Mouse (Mus musculus): ENCODE measurements around the gene Pdxdc1.

Gene Pdxdc1

DNA sequence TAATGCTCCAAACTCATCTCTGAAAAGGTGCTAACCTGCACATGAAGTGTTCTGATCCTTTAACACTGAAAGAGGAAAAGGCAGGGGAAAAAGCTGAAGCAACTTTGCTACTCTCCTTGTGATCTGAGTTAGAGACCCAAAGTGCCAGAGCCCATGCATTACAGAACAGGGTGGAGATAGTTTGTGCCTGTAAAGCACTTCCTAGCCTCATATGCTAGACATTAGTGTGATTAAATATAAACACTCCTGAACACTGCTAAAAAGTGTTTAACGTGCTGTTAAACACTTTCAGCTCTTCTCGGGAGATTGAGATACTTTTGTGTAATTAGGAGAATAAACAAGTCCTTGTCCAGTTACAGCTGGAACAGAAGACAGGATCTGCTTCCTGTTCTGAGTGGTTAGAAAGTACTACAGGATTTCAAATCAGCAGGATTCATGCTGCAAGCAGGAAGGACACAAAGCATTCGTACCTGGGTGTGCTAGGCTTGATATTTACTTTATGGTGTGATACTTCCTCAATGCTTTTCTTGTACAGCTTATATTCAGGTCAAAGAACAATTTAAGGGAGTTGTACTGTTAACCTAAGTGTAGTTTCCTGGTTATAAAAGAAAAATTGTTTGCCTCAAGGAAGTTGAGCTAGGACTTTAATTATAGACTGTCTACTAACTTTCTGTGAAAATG is 19.7 kb downstream of the Pdxdc1 start:
- no peak for DNase-seq

DNA sequence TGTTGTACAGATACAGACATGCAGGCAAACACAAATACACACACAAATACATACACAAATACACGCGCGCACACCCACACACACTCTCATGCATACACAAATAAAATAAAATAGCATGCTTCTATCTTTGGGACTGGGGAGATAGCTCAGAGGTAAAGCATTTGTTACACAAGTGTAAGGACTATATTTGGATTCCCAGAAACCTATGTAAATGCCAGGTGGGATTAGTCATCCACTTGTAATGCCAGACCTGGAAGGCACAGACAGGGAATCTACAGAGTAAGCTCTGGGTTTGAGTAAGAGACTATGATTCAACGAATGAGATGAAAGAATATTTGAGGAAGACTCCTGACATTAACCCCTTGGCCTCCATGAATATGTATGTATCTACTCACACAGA is 27.4 kb downstream of the Pdxdc1 start:
- no peak for DNase-seq

DNA sequence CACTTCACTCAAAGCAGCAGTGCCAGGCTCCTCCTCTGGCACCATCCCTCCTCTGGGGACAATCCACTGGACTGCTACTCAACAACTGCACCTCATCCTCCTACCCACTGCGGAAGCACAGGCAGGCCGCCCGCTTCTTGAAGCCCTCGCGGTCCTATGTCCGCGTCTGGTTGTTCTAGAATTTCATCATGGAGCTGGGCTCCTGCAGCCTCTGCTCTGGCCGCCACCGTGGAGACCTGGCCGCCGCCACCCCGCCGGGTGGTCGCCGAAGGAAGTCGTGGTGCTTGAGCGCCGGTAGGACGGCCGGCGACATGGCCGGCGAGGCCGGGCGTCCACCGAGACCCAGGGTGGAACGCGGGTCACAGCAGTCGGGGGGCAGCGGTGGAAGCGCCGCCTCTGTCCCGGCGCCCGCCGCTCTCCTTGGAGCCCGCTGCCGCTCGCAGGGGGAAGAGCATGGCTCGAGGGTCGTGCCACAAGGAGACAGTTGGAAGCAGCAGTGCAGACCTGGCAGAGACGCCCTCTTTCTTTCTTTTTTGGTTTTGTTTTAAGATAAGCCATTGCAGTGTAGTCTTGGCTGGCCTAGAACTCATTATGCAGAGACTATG is 34.9 kb downstream of the Pdxdc1 start:
- DNase-seq, result peak; percentile 28

GRCm38 (mm10) chr16:13867406-13867805 is 35.5 kb downstream of the Pdxdc1 start:
- DNase-seq, result peak; percentile 71

DNA sequence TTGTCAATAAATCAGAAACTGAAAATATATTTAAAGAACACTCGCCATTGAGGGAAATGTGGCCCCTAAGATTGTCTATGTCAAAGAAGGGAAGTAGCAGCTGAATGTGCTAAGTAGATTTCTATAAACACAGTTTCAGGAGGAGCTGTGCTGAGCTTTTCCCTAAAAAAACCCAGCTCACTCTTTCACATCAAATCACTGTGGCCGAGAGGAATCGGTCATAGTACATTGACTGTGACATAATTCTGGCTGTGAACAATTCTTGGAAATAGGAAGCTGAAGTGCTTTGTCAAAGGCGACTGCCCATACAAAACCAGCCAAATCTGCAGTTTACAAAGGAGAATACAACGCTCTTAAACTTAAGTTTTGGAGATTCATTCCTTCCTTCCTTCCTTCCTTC is 36.3 kb downstream of the Pdxdc1 start:
- no peak for DNase-seq

- DNase-seq, result no peak
These were observed 36.9 kb downstream of the Pdxdc1 start for GRCm38 (mm10) chr16:13866076-13866475.

GRCm38 (mm10) chr16:13853886-13854285 is 49.0 kb downstream of the Pdxdc1 start:
- DNase-seq, result no peak

GRCm38 (mm10) chr16:13851446-13851845 is 51.5 kb downstream of the Pdxdc1 start:
- DNase-seq, result no peak

DNA sequence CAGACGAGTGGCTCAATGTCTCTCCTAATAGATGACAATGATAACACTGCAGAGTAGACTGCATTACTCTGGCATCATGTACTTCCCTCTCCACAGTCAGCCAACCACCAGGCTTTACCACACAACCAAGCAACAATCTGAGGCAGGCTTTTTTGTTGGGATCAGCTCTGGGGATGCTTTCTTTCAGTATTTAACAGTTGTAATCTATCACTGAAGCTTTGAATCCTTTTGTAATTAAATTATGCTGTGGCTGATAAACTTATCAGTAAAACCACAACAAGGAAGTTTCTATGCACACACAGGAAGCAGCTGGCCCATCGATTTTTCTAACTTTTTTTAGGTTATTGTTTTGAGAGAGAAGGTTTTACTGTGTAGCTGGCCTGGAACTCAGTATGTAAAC is 54.6 kb downstream of the Pdxdc1 start:
- DNase-seq, result no peak

- no peak for DNase-seq
These were observed 56.3 kb downstream of the Pdxdc1 start for GRCm38 (mm10) chr16:13846675-13847074.

DNA sequence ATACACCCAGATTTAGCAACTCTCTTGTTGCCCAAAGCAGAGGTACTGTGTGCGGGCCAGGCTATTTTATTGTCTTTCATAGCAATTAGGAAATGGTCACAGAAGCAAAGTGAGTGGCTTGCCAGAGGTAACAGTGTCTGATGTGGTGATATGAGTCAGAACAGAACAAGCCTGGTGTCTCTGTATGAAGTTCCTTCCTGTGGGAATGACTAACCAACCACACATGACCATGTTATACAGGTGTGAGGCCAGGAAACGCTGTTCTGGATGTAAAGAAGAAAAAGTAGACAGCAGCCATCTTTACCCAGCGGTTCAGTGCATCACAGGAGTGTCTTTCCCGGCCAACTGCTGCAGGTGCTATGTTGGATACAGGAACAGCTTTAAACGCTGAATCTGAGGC is 57.9 kb downstream of the Pdxdc1 start:
- no peak for DNase-seq

GRCm38 (mm10) chr16:13840956-13841355 is 62.0 kb downstream of the Pdxdc1 start:
- no peak for DNase-seq

- DNase-seq, result no peak
These were observed 62.9 kb downstream of the Pdxdc1 start for GRCm38 (mm10) chr16:13840056-13840455.

DNA sequence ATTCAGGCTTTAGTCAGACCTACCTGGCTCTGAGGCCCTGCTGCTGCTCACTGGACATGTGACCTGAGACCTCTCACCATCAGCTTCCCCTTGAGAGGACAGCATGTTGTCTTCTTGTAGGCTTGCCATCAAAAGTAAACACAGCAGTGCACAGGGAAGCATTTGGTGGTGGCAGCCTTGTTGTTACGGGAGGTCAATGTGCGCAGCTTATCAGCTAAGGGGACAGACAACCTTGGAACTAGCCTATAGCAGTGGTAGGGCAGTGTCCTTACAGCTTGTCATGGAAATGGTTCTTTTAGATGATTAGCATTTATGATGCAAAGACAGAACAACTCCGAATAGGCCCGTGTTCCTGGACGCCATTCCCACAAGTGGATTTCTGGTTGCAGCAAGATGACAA is 68.5 kb downstream of the Pdxdc1 start:
- no peak for DNase-seq

DNA sequence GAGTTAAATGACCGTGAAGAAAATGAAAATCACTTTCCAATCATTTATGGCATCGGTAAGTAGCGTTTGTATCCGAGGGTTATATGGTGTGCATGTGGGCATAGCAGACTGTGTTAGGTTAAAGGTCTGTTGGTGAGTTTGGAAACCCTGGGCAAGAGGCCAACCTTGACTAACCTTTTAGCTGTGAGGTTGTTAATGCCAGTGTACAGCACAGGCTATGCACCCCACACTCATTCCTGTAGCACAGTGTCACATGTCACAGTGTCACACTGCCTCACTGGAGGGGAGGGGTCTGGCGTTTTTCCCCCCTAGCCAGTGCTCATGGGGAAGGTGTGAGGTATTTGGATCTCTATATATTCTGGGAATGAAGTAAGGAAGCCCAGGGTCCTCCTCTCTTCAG is 71.3 kb downstream of the Pdxdc1 start:
- DNase-seq, result no peak

GRCm38 (mm10) chr16:13830444-13830843 is 72.5 kb downstream of the Pdxdc1 start:
- peak; percentile 51 for DNase-seq

GRCm38 (mm10) chr16:13826511-13826910 is 76.4 kb downstream of the Pdxdc1 start:
- DNase-seq, result no peak

DNA sequence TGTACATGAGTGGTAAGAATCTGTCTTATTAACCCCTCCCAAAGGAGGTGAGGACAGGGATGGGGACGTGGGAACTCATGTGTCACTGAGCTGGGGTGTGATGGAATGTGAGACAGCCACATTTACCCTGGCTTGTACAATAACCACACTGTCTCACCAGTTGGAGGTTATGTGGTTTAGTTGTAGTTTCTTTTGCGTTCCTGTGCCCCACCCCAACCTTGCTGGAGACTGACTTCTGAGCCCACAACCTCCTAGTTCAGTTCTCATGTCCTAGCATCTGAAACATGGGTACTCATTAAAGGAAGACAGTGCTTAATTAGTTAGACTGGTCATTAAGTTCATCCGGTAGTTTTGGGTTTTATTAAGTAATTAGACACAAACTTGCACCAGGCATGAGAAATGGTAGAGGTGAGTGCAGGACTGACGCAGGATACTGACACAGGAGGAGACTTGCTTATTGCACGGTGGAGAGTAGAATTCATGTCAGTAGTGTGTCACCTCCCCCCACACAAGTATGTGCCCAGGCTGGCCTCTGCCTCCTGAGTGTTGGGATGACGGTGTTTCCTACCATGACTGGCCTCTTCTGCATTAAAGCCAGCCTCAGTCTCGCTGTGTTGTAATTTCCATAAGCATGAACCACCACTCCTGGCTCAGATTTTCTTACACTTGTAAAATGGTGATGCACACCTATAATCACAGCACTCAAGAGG is 77.0 kb downstream of the Pdxdc1 start:
- DNase-seq, result no peak

- DNase-seq, result no peak
These were observed 82.2 kb downstream of the Pdxdc1 start for GRCm38 (mm10) chr16:13820771-13821170.

- peak; percentile 20 for DNase-seq
These were observed 83.0 kb downstream of the Pdxdc1 start for GRCm38 (mm10) chr16:13819806-13820500.

- no peak for DNase-seq
These were observed 83.6 kb downstream of the Pdxdc1 start for GRCm38 (mm10) chr16:13819394-13819743.

DNA sequence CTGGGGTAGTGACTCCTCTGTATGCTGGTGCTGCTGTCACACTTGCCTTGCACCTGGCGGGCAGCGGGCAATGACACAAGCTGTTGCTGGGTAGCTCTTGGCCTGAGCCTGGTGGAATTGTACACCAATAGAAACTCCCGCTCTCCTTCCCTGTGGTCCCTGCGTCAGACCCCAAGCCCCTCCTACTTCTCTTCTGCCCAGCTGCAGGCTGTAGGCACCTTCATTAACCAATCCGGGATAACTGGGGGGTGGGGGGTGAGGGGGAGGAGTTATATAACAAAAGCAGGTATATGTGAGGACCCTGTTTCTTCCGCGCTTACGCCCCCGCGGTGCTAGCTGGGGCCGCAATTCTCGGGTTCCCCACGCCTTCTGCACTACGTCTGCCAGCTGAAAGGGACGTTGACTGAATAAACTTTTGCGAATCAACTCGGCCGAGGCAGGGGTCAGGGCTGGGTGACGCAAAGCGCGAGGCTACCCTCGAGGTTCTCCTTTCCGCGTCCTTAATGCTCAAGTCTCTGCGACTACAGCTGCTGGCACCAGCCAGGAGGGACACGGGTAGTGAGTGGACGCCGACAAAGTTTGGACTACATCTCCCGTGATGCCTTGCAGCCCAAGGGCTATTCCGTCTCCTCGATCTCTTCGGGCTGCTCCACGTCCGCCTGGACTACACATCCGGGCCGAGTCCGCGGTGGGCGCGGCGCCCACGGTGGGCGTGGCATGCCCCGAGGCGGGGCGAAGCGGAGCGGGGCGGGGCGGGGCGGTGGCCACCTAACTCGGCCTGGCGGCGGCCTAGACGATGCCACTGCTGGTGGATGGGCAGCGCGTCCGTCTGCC is 84.2 kb downstream of the Pdxdc1 start, which contains the start of gene Ntan1:
TSS of gene Ntan1 (plus strand) at position 286 of the 834 bp plus-strand sequence.
- peak; percentile 93 for DNase-seq

GRCm38 (mm10) chr16:13813200-13813599 is 89.7 kb downstream of the Pdxdc1 start:
- no peak for DNase-seq

Data from thymus, postnatal 4 days (tissue).